In the genomic region with DNA sequence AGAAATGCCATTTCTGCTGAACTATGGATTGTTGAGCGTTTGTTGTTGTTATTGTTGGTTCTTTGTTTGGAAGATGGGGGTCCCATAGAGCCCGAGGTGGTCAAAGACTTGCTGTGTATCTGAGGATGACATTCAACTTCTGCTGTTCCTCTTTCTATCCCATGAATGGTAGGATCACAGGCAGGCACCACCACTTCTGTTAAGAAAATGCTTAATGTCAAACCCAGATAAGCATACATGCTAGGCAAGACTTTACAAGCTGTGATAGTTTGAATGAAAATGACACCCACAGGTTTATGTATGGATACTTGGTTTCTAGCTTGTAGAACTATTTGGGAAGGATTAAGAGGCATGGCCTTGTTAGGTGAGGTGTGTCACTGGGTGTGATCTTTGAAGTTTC, we compare ENCODE assay signal across 19 mouse cellular contexts.
DNase-seq lines count a peak whose midpoint lies in the region; ATAC-seq and TF ChIP-seq lines count a peak whose summit lies in the region.
"Had no signal": no experiment of that assay in that cellular context is flagged by ENCODE, and none has a peak within 500 bp of the region (broad histone marks: within the 10 kb centered on the region; RNA-seq: fewer than 3 reads in every experiment).

No protein-coding gene starts in this region.

- no peak overlapping the region for H3K4me3 ChIP-seq in MEL (ENCODE audit: control insufficient read depth in 1 of 2, insufficient read depth in 1 of 2, low read depth in 2 of 2, low read length in 2 of 2)
- no peak overlapping the region for H3K4me3 ChIP-seq in intestine, embryonic 15.5 days (replicated peaks)

- TF ChIP-seq EP300 in MEL (IDR thresholded peaks at IDR 0.05; ENCODE audit: low read depth in 1 of 2, low read length in 2 of 2), result peak; percentile 65

- no peaks in the 10 kb centered on the region for H3K27me3 ChIP-seq in MEL (ENCODE audit: control insufficient read depth in 1 of 2, insufficient read depth in 2 of 2, low read length in 2 of 2)
- H3K27me3 ChIP-seq in intestine, embryonic 15.5 days (replicated peaks), result no peaks in the 10 kb centered on the region
- H3K27me3 ChIP-seq: CH12.LX had no signal

- H3K36me3 ChIP-seq in MEL (ENCODE audit: control insufficient read depth in 1 of 2, insufficient read depth in 2 of 2, low read length in 2 of 2), result peaks cover 0 to 9% of the 10 kb centered on the region in 2 experiments; a peak in 2 of 4 replicates
- H3K36me3 ChIP-seq in intestine, embryonic 15.5 days, result no peaks in the 10 kb centered on the region
- H3K36me3 ChIP-seq: G1E had no signal

- no peak overlapping the region for H3K9ac ChIP-seq in MEL (ENCODE audit: control insufficient read depth, low read depth, low read length, poor library complexity, severe bottlenecking)
- H3K9ac ChIP-seq in intestine, embryonic 15.5 days, result no peak overlapping the region

- WGBS in intestine, embryonic 15.5 days, result 72% methylated on average over 2 of the region's 2 CpGs

- peaks cover 2 to 6% of the 10 kb centered on the region in 2 experiments; a peak in 3 of 4 replicates for H3K4me1 ChIP-seq in MEL (ENCODE audit: control insufficient read depth in 1 of 2, insufficient read depth in 2 of 2, low read length in 2 of 2)
- no peaks in the 10 kb centered on the region for H3K4me1 ChIP-seq in intestine, embryonic 15.5 days (replicated peaks)

- no peaks in the 10 kb centered on the region for H3K9me3 ChIP-seq in MEL (replicated peaks; ENCODE audit: insufficient read depth, low read length)
- no peaks in the 10 kb centered on the region for H3K9me3 ChIP-seq in intestine, embryonic 15.5 days
- H3K9me3 ChIP-seq: G1E had no signal

- no peak overlapping the region for H3K27ac ChIP-seq in MEL (ENCODE audit: control insufficient read depth, low read depth, low read length)
- no peak overlapping the region for H3K27ac ChIP-seq in intestine, embryonic 15.5 days

- no peaks in the 10 kb centered on the region for H3K79me2 ChIP-seq in MEL (ENCODE audit: control insufficient read depth, insufficient read depth, low read length, poor library complexity)

- TF ChIP-seq POLR2A in MEL (IDR thresholded peaks at IDR 0.05; ENCODE audit: control insufficient read depth in 1 of 2, insufficient read depth in 1 of 2, low read depth in 1 of 2, low read length in 2 of 2, poor library complexity in 1 of 2), result no peak

- TF ChIP-seq RAD21 in MEL (IDR thresholded peaks at IDR 0.05; ENCODE audit: low read depth, low read length), result no peak

- no peak for ATAC-seq in intestine, embryonic 15.5 days
- ATAC-seq: activated CD4-positive, CD25-positive, alpha-beta regulatory T cell, adult 4 months; CD4-positive, CD25-positive, alpha-beta regulatory T cell, adult 4 months; Patski had no signal

- peak; percentile 61 for DNase-seq in MEL (ENCODE audit: low read depth, low spot score)
- DNase-seq: adrenal gland, adult 2 months; adrenal gland, adult 8-10 months; adrenal gland, postnatal 10 days; adrenal gland, postnatal 14 days; adrenal gland, postnatal 25 days; adrenal gland, postnatal 36 days; B cell, adult 2 months; cerebellum, adult 11 months; cerebellum, adult 11-12 months; cerebellum, adult 18-20 months; cerebellum, adult 2 months; cerebellum, adult 8-10 months had no signal

- H3K4me2 ChIP-seq in intestine, embryonic 15.5 days (replicated peaks), result no peak overlapping the region

- TF ChIP-seq CTCF in MEL (IDR thresholded peaks at IDR 0.05 in 2 of 3, conservative IDR thresholded peaks at IDR 0.05 in 1 of 3; ENCODE audit: control insufficient read depth in 1 of 3, insufficient read depth in 1 of 3, low read depth in 2 of 3, low read length in 3 of 3, poor library complexity in 1 of 3, severe bottlenecking in 1 of 3), result no peak

TF ChIP-seq in MEL, 35 proteins besides CTCF, POLR2A, EP300 and RAD21:
- TF ChIP-seq RCOR1 (IDR thresholded peaks at IDR 0.05; ENCODE audit: low read depth, low read length) (no peak), SIN3A (IDR thresholded peaks at IDR 0.05; ENCODE audit: low read length) (0 out of 2 replicates have a peak, but pooled peaks have one; percentile 20), TCF12 (IDR thresholded peaks at IDR 0.05; ENCODE audit: low read depth, low read length) (peak; percentile 46; the same call in 1 of the 2 replicates), TAL1 (IDR thresholded peaks at IDR 0.05; ENCODE audit: low read length) (peak; percentile 36; the same call in 1 of the 2 replicates), GATA1 (IDR thresholded peaks at IDR 0.05; ENCODE audit: low read depth, low read length) (peak; percentile 54; the same call in 1 of the 2 replicates), KAT2A (conservative IDR thresholded peaks at IDR 0.05; ENCODE audit: low read depth, low read length) (no peak), CHD1 (IDR thresholded peaks at IDR 0.05; ENCODE audit: low read depth, low read length) (no peak), ETS1 (IDR thresholded peaks at IDR 0.05; ENCODE audit: low read depth, low read length) (peak; percentile 25; the same call in 1 of the 2 replicates)
TF ChIP-seq in MEL: peak in this region for 5.
